Mouse (Mus musculus) limb, embryonic 14.5 days (tissue): ENCODE results near the gene Bid. TPM values are rescaled to one million over a fixed set of nuclear protein-coding genes. Genes with fewer than 3 reads are reported as not detected.
A peak's percentile ranks its signal among the peaks of the same experiment; 100 is the strongest.

Experiments
- ATAC-seq: fragments of 200-750 bp; cut with Nextera tagmentation; 2 replicates; pipeline ENCODE4 v1.8.0; 2017; ENCODE audit warnings: low read depth, moderate number of reproducible peaks, moderate TSS enrichment; ENCODE audit not compliant: low FRiP score
- DNase-seq: peaks from one replicate; pipeline ENCODE4 v3.0.0-alpha.2; 2015; ENCODE audit warnings: low spot score
- H3K27ac ChIP-seq: fragments of 300-500 bp; sonication (generic); replicated peaks from 2 replicates; pipeline ENCODE4 v1.5.1; 2014; ENCODE audit warnings: low read depth, mild to moderate bottlenecking, low read length, moderate library complexity, mixed read lengths
- H3K27me3 ChIP-seq: fragments of 300-500 bp; sonication (generic); 2 replicates; pipeline ENCODE4 v1.6.1; 2014; ENCODE audit warnings: low read length, mixed read lengths; ENCODE audit not compliant: control insufficient read depth, insufficient read depth
- H3K36me3 ChIP-seq: fragments of 300-500 bp; sonication (generic); 2 replicates; pipeline ENCODE4 v1.6.1; 2014; ENCODE audit warnings: mild to moderate bottlenecking, low read length, moderate library complexity, mixed read lengths; ENCODE audit not compliant: control insufficient read depth, insufficient read depth
- H3K4me1 ChIP-seq: fragments of 300-500 bp; sonication (generic); 2 replicates; pipeline ENCODE4 v1.6.1; 2014; ENCODE audit warnings: antibody characterized with exemption, low read length, mixed read lengths; ENCODE audit not compliant: control insufficient read depth, insufficient read depth
- H3K4me2 ChIP-seq: fragments of 300-500 bp; sonication (generic); replicated peaks from 2 replicates; pipeline ENCODE4 v1.6.1; 2014; ENCODE audit warnings: low read depth, mild to moderate bottlenecking, low read length, moderate library complexity; ENCODE audit not compliant: severe bottlenecking
- H3K4me3 ChIP-seq: fragments of 300-500 bp; sonication (generic); replicated peaks from 2 replicates; pipeline ENCODE4 v1.5.1; 2014; ENCODE audit warnings: low read length
- H3K9ac ChIP-seq: fragments of 300-500 bp; sonication (generic); 2 replicates; pipeline ENCODE4 v1.6.1; 2014; ENCODE audit warnings: mild to moderate bottlenecking, low read depth, low read length, moderate library complexity; ENCODE audit not compliant: severe bottlenecking
- H3K9me3 ChIP-seq: fragments of 300-500 bp; sonication (generic); 2 replicates; pipeline ENCODE4 v1.6.1; 2016; ENCODE audit warnings: low read length; ENCODE audit not compliant: control insufficient read depth
- POLR2A ChIP-seq: fragments of 200-500 bp; IDR thresholded peaks from 2 replicates; pipeline ENCODE4 v1.8.0; 2012; ENCODE audit warnings: inconsistent platforms, mild to moderate bottlenecking, moderate library complexity, borderline replicate concordance; ENCODE audit not compliant: insufficient read depth, insufficient read length; ENCODE audit errors: extremely low read depth
- WGBS: fragments of 180-500 bp; shearing (Covaris S2); extraction: QIAGEN DNeasy Blood & Tissue Kit; methylation state at CpG from one replicate; pipeline ENCODE4 v1.1.7; 2014; 5-methylcytosine and 5-hydroxymethylcytosine counted together
- polyA plus RNA-seq, 2 experiments: library from polyadenylated mRNA; depleted of rRNA in 1 of 2; stranded (reverse) in 1 of 2; unstranded in 1 of 2; fragments of >200 nt; fragmentation: Nextera tagmentation in 1 of 2; extraction: Ambion mirVana in 1 of 2; gene quantifications; 2 replicates each; pipeline versions ENCODE4 v1.2.1 to v1.2.3; 2012 to 2014

The Bid gene
- polyA plus RNA-seq, 2 experiments, result 11.1 to 18.2 TPM

DNA sequence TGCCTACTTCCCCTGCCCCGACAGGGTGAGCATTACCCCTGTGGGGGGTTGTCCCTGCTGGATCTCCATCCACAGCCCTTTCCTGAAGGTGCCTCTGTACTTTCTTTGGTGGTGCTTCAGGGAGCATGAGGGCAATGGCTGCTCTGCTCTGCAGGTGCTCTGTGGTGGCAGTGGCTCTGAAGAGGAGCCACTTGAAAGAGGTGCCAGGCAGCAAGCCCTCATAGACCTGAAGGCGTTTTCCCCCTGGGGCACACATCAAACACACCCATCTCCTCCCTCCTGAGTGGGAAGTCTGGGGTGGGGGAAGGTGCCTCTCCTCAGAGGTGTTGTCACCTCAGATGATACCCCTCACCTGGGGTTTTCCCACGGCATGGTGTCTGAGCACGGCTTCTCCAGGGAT, 17.5 kb upstream of the Bid start:
- no peaks in the 10 kb centered on the region for H3K27me3 ChIP-seq
- DNase-seq (no peak), ATAC-seq (no peak)
- H3K4me2 ChIP-seq, result no peak overlapping the region
- H3K4me3 ChIP-seq, result no peak overlapping the region
- no peak overlapping the region for H3K27ac ChIP-seq
- TF ChIP-seq POLR2A, result no peak
- 63% methylated on average over 4 of the region's 4 CpGs for WGBS
- H3K4me1 ChIP-seq, result no peaks in the 10 kb centered on the region
- peaks cover 27% of the 10 kb centered on the region for H3K36me3 ChIP-seq
- no peak overlapping the region for H3K9ac ChIP-seq
- no peaks in the 10 kb centered on the region for H3K9me3 ChIP-seq

DNA sequence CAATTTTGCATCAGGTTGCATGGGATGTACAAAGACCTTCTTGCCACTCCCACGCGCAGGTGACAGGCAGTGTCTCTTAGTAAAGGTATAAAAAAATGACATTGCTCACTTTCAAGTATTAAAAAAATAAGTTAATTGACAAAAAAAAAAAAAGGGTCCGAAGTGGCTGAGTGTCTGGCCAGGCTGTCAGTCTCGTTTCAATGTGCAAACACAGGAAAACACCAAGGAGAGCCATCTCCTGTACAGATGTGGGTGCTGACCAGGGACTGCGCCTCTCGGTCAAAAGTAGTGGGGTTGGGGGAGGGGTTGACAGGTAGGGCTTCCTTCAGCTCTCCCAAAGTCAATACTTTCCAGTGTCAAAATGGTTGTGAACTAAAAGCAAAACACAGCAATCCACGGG, 17.0 kb upstream of the Bid start:
- DNase-seq (no peak), ATAC-seq (peak; percentile 8; the same call in 1 of the 2 replicates)
- Histone ChIP-seq H3K36me3 (peaks cover 27% of the 10 kb centered on the region), H3K4me2 (no peak overlapping the region), H3K27me3 (no peaks in the 10 kb centered on the region), H3K27ac (no peak overlapping the region), H3K9me3 (no peaks in the 10 kb centered on the region), H3K4me3 (no peak overlapping the region), H3K9ac (no peak overlapping the region), H3K4me1 (no peaks in the 10 kb centered on the region)
- 91% methylated on average over 7 of the region's 7 CpGs for whole genome bisulfite sequencing
- TF ChIP-seq POLR2A, result no peak

DNA sequence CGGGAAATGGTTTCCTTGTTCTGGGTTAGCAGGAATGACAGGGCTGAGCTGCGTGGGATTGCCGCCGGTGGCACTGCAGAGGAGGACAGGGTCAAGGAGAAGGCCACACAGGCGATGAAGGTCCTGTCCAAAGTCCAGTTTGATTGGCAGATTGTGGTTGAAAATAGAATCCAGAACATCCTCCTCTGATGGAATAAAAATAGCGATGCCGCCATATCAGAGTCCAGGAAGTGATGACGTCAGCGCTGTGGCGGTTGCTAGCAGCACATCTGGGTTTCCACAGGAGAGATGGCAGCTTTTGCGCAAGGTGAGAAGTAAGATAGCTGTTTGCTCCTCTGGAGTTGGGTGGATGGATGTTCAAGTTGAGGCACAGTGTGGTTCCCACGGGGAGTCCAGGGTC, 15.9 kb upstream of the Bid start:
- H3K9ac ChIP-seq, result no peak overlapping the region
- WGBS, result 90% methylated on average over 12 of the region's 12 CpGs
- H3K4me1 ChIP-seq, result no peaks in the 10 kb centered on the region
- no peak for TF ChIP-seq POLR2A
- ATAC-seq, result no peak
- DNase-seq, result no peak
- H3K4me3 ChIP-seq, result no peak overlapping the region
- peaks cover 27% of the 10 kb centered on the region for H3K36me3 ChIP-seq
- no peak overlapping the region for H3K27ac ChIP-seq
- no peaks in the 10 kb centered on the region for H3K9me3 ChIP-seq
- no peak overlapping the region for H3K4me2 ChIP-seq
- H3K27me3 ChIP-seq, result no peaks in the 10 kb centered on the region

DNA sequence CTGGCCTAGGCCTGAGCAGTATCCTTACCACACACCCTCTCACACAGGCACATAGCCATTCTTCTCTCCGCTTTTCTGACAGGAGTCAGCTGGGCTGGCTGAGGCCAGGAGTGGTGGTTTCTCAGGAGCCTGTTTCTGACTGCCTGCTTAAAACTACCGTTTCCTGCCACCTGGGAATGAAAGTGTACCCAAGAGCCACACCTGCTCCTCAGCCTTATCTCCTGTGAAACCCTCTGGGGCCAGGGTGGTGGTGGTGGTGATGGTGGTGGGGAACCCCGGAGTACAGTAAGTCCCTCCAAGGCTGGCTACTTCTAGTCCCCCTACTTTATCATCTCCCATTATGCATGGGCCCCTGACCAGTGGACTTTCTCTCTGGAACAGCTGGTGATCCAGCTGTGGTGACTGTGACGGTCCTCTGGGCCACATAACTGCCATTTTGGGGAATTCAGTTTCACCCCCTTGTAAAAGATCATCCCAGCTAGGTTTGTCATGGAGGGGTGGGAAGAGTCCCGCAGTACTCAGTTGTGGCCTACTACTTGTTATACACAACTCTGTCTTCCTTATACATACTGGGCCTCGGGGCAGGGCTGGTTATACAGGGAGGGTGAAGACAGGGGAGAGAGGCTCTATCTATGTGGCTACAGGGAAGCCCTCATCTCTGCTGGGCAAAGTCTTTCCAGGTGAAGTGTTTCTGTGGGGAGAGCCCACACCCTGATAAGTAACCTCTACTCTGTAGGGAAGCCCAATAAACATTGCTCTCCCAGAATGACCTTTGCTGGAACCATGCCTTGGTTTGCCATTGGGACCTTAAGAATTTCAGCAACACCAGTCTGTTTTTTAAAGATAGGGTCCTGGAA, 14.0 kb upstream of the Bid start:
- no peaks in the 10 kb centered on the region for H3K27me3 ChIP-seq
- no peak overlapping the region for H3K4me2 ChIP-seq
- no peak for TF ChIP-seq POLR2A
- no peaks in the 10 kb centered on the region for H3K9me3 ChIP-seq
- ATAC-seq (no peak), DNase-seq (no peak)
- no peaks in the 10 kb centered on the region for H3K4me1 ChIP-seq
- 76% methylated on average over 6 of the region's 6 CpGs for WGBS
- no peak overlapping the region for H3K4me3 ChIP-seq
- no peak overlapping the region for H3K27ac ChIP-seq
- peaks cover 27% of the 10 kb centered on the region for H3K36me3 ChIP-seq
- no peak overlapping the region for H3K9ac ChIP-seq

DNA sequence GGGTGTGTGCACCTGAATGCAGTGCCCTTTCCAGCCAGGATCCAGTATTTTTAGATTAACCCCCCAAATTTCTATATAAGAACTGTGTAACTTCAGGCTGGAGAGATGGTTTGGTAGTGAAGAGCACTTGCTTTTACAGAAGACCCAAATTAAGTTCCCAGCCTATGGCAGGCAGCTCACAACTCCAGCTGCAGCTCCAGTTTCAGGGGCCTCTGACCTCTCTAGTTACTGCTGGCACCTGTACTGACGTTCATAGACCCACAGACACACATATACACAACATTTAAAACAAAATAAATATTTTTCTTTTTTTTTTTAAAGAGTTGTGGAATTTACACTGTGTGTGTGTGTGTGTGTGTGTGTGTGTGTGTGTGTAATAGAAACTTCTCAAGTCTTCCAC, 12.8 kb upstream of the Bid start:
- no peaks in the 10 kb centered on the region for H3K9me3 ChIP-seq
- no peak overlapping the region for H3K9ac ChIP-seq
- H3K27ac ChIP-seq, result no peak overlapping the region
- WGBS, result 29% methylated on average over 1 of the region's 1 CpGs
- no peak overlapping the region for H3K4me2 ChIP-seq
- H3K27me3 ChIP-seq, result no peaks in the 10 kb centered on the region
- H3K4me1 ChIP-seq, result no peaks in the 10 kb centered on the region
- no peak overlapping the region for H3K4me3 ChIP-seq
- DNase-seq, result no peak
- TF ChIP-seq POLR2A, result no peak
- ATAC-seq, result no peak
- H3K36me3 ChIP-seq, result peaks cover 22% of the 10 kb centered on the region

DNA sequence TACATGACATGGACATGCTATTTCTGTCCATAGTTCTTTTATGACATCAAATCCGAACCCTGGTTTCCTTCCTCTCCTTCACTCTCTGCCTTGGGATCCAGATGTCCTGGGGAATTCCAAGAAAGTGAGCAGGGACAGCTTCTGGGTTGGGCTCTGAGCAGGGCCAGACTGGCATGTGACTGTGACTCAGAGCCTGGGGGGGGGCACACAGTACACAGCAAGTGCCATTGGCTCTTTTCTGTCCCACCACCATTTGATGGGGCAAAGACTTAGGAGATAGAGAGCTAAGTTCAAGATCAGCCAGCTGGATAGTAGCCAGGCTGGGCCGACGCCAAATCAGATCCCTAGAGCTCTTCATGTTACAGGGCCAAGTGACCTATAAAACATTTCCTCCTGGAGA, 11.1 kb upstream of the Bid start:
- DNase-seq, result no peak
- Histone ChIP-seq H3K4me1 (no peaks in the 10 kb centered on the region), H3K9ac (no peak overlapping the region), H3K27me3 (no peaks in the 10 kb centered on the region), H3K9me3 (no peaks in the 10 kb centered on the region), H3K36me3 (peaks cover 12% of the 10 kb centered on the region), H3K4me2 (no peak overlapping the region), H3K4me3 (no peak overlapping the region), H3K27ac (no peak overlapping the region)
- no peak for TF ChIP-seq POLR2A
- ATAC-seq, result no peak
- WGBS, result 61% methylated on average over 3 of the region's 3 CpGs
